Comparison of ENCODE assay signal across 10 mouse cellular contexts in genomic region chr2:131188311-131188710, GRCm38 (mm10). TPM values are rescaled to one million over a fixed set of nuclear protein-coding genes. Genes with fewer than 3 reads are reported as not detected.
A peak's percentile ranks its signal among the peaks of the same experiment; 100 is the strongest.
DNase-seq lines count a peak whose midpoint lies in the region; ATAC-seq lines count a peak whose summit lies in the region.
"Had no signal": no experiment of that assay in that cellular context is flagged by ENCODE, and none has a peak within 500 bp of the region (broad histone marks: within the 10 kb centered on the region; RNA-seq: fewer than 3 reads in every experiment).

No protein-coding gene starts in this region.

- H3K9ac ChIP-seq in heart, embryonic 13.5 days, result peak overlapping the region; percentile 92; the same call in 1 of the 2 replicates
- H3K9ac ChIP-seq in liver, embryonic 12.5 days, result peak overlapping the region; percentile 97

- H3K27ac ChIP-seq in heart, embryonic 13.5 days (replicated peaks), result no peak overlapping the region
- peak overlapping the region; percentile 94 for H3K27ac ChIP-seq in liver, embryonic 12.5 days

- H3K4me3 ChIP-seq in heart, embryonic 13.5 days, result no peak overlapping the region; the same call in 1 of the 2 replicates
- H3K4me3 ChIP-seq in liver, embryonic 12.5 days, result peak overlapping the region; percentile 90

- ATAC-seq in heart, embryonic 13.5 days (ENCODE audit: extremely low read depth, insufficient number of reproducible peaks, low FRiP score, low TSS enrichment), result no peak
- peak; percentile 63 for ATAC-seq in erythroblast, adult 5-6 weeks (replicated peaks; ENCODE audit: low FRiP score, poor library complexity, severe bottlenecking)
- ATAC-seq in liver, embryonic 12.5 days, result no peak

- peaks cover 42% of the 10 kb centered on the region for H3K36me3 ChIP-seq in heart, embryonic 13.5 days
- peaks cover 53% of the 10 kb centered on the region for H3K36me3 ChIP-seq in liver, embryonic 12.5 days

- peaks cover 50% of the 10 kb centered on the region for H3K4me1 ChIP-seq in heart, embryonic 13.5 days
- H3K4me1 ChIP-seq in liver, embryonic 12.5 days, result peaks cover 55% of the 10 kb centered on the region

- peak overlapping the region; percentile 95; the same call in 1 of the 2 replicates for H3K4me2 ChIP-seq in heart, embryonic 13.5 days
- H3K4me2 ChIP-seq in liver, embryonic 12.5 days, result peak overlapping the region; percentile 91

- peaks cover 4% of the 10 kb centered on the region; the same call in 1 of the 2 replicates for H3K27me3 ChIP-seq in heart, embryonic 13.5 days (replicated peaks)
- H3K27me3 ChIP-seq in liver, embryonic 12.5 days (replicated peaks), result peaks cover 9% of the 10 kb centered on the region

- no peak for DNase-seq in heart, adult 9 months (ENCODE audit: low spot score in 2 of 2)
- DNase-seq in A20 (ENCODE audit: low read depth, low spot score), result peak; percentile 70
- DNase-seq in spleen, adult 12 weeks (ENCODE audit: low spot score), result no peak
- DNase-seq in cerebellum, postnatal 4 days (ENCODE audit: low spot score in 2 of 2), result no peak
- no peak for DNase-seq in layer of hippocampus, adult 9-10 months (ENCODE audit: low spot score)
- DNase-seq: embryo, embryonic 11 days; layer of hippocampus, postnatal 36 days had no signal

- H3K9me3 ChIP-seq in heart, embryonic 13.5 days, result no peaks in the 10 kb centered on the region
- H3K9me3 ChIP-seq in liver, embryonic 12.5 days (replicated peaks), result no peaks in the 10 kb centered on the region

- 86% methylated on average over 5 of the region's 5 CpGs for WGBS in heart, embryonic 13.5 days
- WGBS in liver, embryonic 12.5 days (ENCODE audit: insufficient replicate concordance), result 66% methylated on average over 5 of the region's 5 CpGs

RNA-seq across cellular contexts. Expression of gene Spef1, which starts 1.2 kb away (rescaled TPM):
- polyA plus RNA-seq in heart, embryonic 13.5 days (2015; fragmentation: Nextera tagmentation; extraction: Ambion mirVana), result 1.3 and 1.5 TPM in 2 replicates
- 0.63 TPM in 1 of 2 replicates, not detected in the other for total RNA-seq in erythroblast, adult 5-6 weeks (2015; ENCODE audit: low replicate concordance)
- total RNA-seq in erythroblast, adult 5-6 weeks (2017; ENCODE audit: low replicate concordance), result 3.1 and 4.2 TPM in 2 replicates
- 1.0 and 1.1 TPM in 2 replicates for polyA plus RNA-seq in liver, embryonic 12.5 days (2016; fragmentation: Nextera tagmentation; extraction: Ambion mirVana)

RNA-seq across cellular contexts. Expression of gene Cdc25b, which starts 1.6 kb away (rescaled TPM):
- polyA plus RNA-seq in heart, embryonic 13.5 days (2015; fragmentation: Nextera tagmentation; extraction: Ambion mirVana), result 36.6 and 41.2 TPM in 2 replicates
- 160 and 210 TPM in 2 replicates for total RNA-seq in erythroblast, adult 5-6 weeks (2015; ENCODE audit: low replicate concordance)
- total RNA-seq in erythroblast, adult 5-6 weeks (2017; ENCODE audit: low replicate concordance), result 363 and 459 TPM in 2 replicates
- polyA plus RNA-seq in liver, embryonic 12.5 days (2016; fragmentation: Nextera tagmentation; extraction: Ambion mirVana), result 172 and 182 TPM in 2 replicates

RNA-seq across cellular contexts. Expression of gene Cenpb, which starts 8.4 kb away (rescaled TPM):
- polyA plus RNA-seq in heart, embryonic 13.5 days (2015; fragmentation: Nextera tagmentation; extraction: Ambion mirVana), result 6.8 and 7.0 TPM in 2 replicates
- 0.96 and 3.8 TPM in 2 replicates for total RNA-seq in erythroblast, adult 5-6 weeks (2015; ENCODE audit: low replicate concordance)
- total RNA-seq in erythroblast, adult 5-6 weeks (2017; ENCODE audit: low replicate concordance), result 6.4 and 7.7 TPM in 2 replicates
- polyA plus RNA-seq in liver, embryonic 12.5 days (2016; fragmentation: Nextera tagmentation; extraction: Ambion mirVana), result 5.9 and 6.5 TPM in 2 replicates

RNA-seq across cellular contexts. Expression of gene Ap5s1, which starts 18.6 kb away (rescaled TPM):
- 32.0 and 35.2 TPM in 2 replicates for polyA plus RNA-seq in heart, embryonic 13.5 days (2015; fragmentation: Nextera tagmentation; extraction: Ambion mirVana)
- 18.2 and 36.5 TPM in 2 replicates for total RNA-seq in erythroblast, adult 5-6 weeks (2015; ENCODE audit: low replicate concordance)
- 18.7 and 21.0 TPM in 2 replicates for total RNA-seq in erythroblast, adult 5-6 weeks (2017; ENCODE audit: low replicate concordance)
- polyA plus RNA-seq in liver, embryonic 12.5 days (2016; fragmentation: Nextera tagmentation; extraction: Ambion mirVana), result 16.4 and 17.0 TPM in 2 replicates

RNA-seq across cellular contexts. Expression of gene 1700037H04Rik, which starts 28.4 kb away (rescaled TPM):
- polyA plus RNA-seq in heart, embryonic 13.5 days (2015; fragmentation: Nextera tagmentation; extraction: Ambion mirVana), result 69.0 and 71.4 TPM in 2 replicates
- total RNA-seq in erythroblast, adult 5-6 weeks (2015; ENCODE audit: low replicate concordance), result 77.1 and 92.0 TPM in 2 replicates
- 33.9 and 49.3 TPM in 2 replicates for total RNA-seq in erythroblast, adult 5-6 weeks (2017; ENCODE audit: low replicate concordance)
- 131 and 141 TPM in 2 replicates for polyA plus RNA-seq in liver, embryonic 12.5 days (2016; fragmentation: Nextera tagmentation; extraction: Ambion mirVana)
